Mouse (Mus musculus): ENCODE measurements around the gene Fan1. TPM values are rescaled to one million over a fixed set of nuclear protein-coding genes. Genes with fewer than 3 reads are reported as not detected.
A peak's percentile ranks its signal among the peaks of the same experiment; 100 is the strongest.

Gene Fan1
- polyA plus RNA-seq, 1 experiment: 1.6 TPM

DNA sequence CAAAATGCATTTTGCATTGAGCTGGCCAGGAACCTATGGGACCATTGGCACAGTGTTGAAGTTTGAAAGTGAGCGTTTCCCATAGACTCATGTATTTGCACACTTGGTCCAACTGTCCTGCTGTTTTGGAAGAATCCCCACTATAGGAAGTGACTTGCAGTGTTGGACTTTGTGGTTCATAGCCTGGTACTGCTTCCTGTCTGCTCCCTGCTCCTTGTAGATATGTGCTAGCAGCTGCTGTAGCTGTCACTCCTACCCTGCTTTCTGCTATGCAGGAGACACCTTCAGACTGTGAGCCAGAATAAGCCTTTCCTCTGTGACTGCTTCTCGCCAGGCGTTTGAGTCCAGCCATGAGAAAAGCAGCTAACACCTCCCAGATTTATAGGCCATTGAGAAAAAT lies 42.6 kb downstream of the Fan1 start:
- H3K4me3 ChIP-seq (ENCODE audit: control insufficient read depth, low read depth, low read length): no peak overlapping the region
- no peaks in the 10 kb centered on the region for H3K4me1 ChIP-seq (ENCODE audit: control insufficient read depth, insufficient read depth, low read length)
- TF ChIP-seq CTCF (IDR thresholded peaks at IDR 0.05; ENCODE audit: control insufficient read depth, insufficient read depth, insufficient replicate concordance, low read depth, low read length): no peak
- no peak for TF ChIP-seq POLR2A (IDR thresholded peaks at IDR 0.05; ENCODE audit: control insufficient read depth, low read depth, low read length)
- peaks cover 1% of the 10 kb centered on the region; the same call in 1 of the 2 replicates for H3K36me3 ChIP-seq (ENCODE audit: control insufficient read depth, insufficient read depth, low read length)
- no peak overlapping the region for H3K27ac ChIP-seq (ENCODE audit: control insufficient read depth, insufficient read depth, low read depth, low read length)
- H3K27me3 ChIP-seq (ENCODE audit: control insufficient read depth, insufficient read depth, low read length): no peaks in the 10 kb centered on the region

DNA sequence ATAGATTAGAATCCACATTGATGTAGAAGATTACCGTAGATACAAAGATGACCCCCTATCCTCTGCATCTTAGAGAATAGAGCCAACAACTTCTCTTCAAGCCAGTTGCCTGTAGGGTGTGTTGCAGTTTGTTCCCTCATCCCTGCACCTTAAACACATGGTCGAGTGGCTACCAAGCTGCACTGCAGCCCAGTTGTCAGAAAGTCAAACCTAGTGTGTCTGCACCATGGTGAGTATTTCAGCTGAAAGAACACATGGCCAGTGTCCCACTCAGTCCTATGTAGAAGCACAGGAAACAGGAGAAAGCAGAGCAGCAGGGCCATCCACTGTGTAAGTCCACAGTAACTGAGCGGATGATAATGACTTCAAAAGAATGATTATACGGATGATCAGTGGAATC lies 46.4 kb downstream of the Fan1 start:
- no peaks in the 10 kb centered on the region for H3K27me3 ChIP-seq (ENCODE audit: control insufficient read depth, insufficient read depth, low read length)
- TF ChIP-seq POLR2A (IDR thresholded peaks at IDR 0.05; ENCODE audit: control insufficient read depth, low read depth, low read length) (no peak), CTCF (IDR thresholded peaks at IDR 0.05; ENCODE audit: control insufficient read depth, insufficient read depth, insufficient replicate concordance, low read depth, low read length) (no peak)
- H3K4me1 ChIP-seq (ENCODE audit: control insufficient read depth, insufficient read depth, low read length): no peaks in the 10 kb centered on the region
- no peaks in the 10 kb centered on the region for H3K36me3 ChIP-seq (ENCODE audit: control insufficient read depth, insufficient read depth, low read length)
- no peak overlapping the region for H3K27ac ChIP-seq (ENCODE audit: control insufficient read depth, insufficient read depth, low read depth, low read length)
- H3K4me3 ChIP-seq (ENCODE audit: control insufficient read depth, low read depth, low read length): no peak overlapping the region

DNA sequence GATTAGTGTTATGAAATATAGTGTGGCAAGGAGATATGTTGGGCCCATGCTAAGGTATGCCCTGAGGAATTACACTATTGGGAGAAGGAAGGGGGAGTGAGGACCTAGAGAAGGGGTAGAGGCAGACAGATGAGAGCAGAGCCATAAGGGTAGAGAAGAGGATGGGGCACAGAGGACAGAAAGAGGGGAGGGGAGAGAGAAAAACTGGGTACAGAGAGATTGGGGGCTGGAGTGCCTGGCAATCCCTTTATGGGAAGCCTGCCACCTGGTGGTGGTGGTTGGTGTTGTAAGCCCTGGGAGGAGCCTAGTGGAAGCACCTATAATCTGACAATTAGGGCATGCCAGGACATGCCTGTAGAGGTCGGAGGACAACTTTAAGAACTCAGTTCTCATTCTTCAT lies 47.0 kb downstream of the Fan1 start:
- Histone ChIP-seq H3K4me1 (ENCODE audit: control insufficient read depth, insufficient read depth, low read length) (no peaks in the 10 kb centered on the region), H3K36me3 (ENCODE audit: control insufficient read depth, insufficient read depth, low read length) (no peaks in the 10 kb centered on the region), H3K27ac (ENCODE audit: control insufficient read depth, insufficient read depth, low read depth, low read length) (no peak overlapping the region), H3K4me3 (ENCODE audit: control insufficient read depth, low read depth, low read length) (no peak overlapping the region), H3K27me3 (ENCODE audit: control insufficient read depth, insufficient read depth, low read length) (no peaks in the 10 kb centered on the region)
- TF ChIP-seq CTCF (IDR thresholded peaks at IDR 0.05; ENCODE audit: control insufficient read depth, insufficient read depth, insufficient replicate concordance, low read depth, low read length) (peak; percentile 68; the same call in 1 of the 2 replicates), POLR2A (IDR thresholded peaks at IDR 0.05; ENCODE audit: control insufficient read depth, low read depth, low read length) (no peak)

DNA sequence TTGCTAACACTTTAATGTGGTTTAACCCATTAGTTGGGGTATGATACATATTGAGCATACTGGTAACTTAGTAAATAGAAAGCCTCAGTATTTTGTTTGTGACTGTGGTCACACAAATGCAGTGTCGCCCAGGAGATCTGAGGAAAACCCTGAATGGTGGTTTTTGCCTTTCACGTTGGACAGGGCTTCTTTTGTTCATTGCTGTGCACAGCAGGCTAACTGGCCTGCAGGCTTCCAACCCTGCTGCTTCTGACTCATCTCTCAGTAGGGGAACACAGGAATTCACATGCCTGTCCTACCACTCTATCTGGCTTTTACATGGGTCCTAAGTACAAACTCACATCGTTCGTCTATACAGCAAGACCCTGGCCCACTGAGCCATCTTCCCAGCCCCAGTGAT lies 52.2 kb downstream of the Fan1 start:
- Histone ChIP-seq H3K36me3 (ENCODE audit: control insufficient read depth, insufficient read depth, low read length) (peaks cover 4% of the 10 kb centered on the region; the same call in 1 of the 2 replicates), H3K27me3 (ENCODE audit: control insufficient read depth, insufficient read depth, low read length) (no peaks in the 10 kb centered on the region)
- no peak for TF ChIP-seq CTCF (IDR thresholded peaks at IDR 0.05; ENCODE audit: control insufficient read depth, insufficient read depth, insufficient replicate concordance, low read depth, low read length)
- TF ChIP-seq POLR2A (IDR thresholded peaks at IDR 0.05; ENCODE audit: control insufficient read depth, low read depth, low read length): no peak

DNA sequence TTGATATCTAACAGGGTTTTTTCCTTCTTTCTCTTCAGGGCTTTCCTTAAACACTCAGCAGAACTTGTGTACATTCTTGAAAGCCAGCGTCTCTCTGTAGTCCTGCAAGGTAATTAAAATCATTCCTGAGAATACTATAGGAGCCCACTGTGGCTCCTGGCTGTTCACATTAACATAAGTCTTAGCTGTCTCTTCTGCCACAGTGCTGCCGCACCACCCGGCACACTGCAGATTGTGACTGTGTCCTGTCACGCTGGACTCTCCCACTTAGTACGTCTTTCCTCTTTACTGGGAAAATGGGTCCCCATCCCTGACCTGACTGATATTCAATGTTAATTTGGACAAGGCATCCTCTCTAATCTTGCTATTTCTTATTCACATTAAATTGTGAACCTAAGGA lies 52.8 kb downstream of the Fan1 start:
- no peak overlapping the region for H3K4me3 ChIP-seq (ENCODE audit: control insufficient read depth, low read depth, low read length)
- no peaks in the 10 kb centered on the region for H3K4me1 ChIP-seq (ENCODE audit: control insufficient read depth, insufficient read depth, low read length)
- no peak overlapping the region for H3K27ac ChIP-seq (ENCODE audit: control insufficient read depth, insufficient read depth, low read depth, low read length)
- H3K27me3 ChIP-seq (ENCODE audit: control insufficient read depth, insufficient read depth, low read length): no peaks in the 10 kb centered on the region
- peaks cover 4% of the 10 kb centered on the region; the same call in 1 of the 2 replicates for H3K36me3 ChIP-seq (ENCODE audit: control insufficient read depth, insufficient read depth, low read length)
- no peak for TF ChIP-seq CTCF (IDR thresholded peaks at IDR 0.05; ENCODE audit: control insufficient read depth, insufficient read depth, insufficient replicate concordance, low read depth, low read length)
- TF ChIP-seq POLR2A (IDR thresholded peaks at IDR 0.05; ENCODE audit: control insufficient read depth, low read depth, low read length): no peak

More for the DNA sequence above, 52.2 kb downstream of the Fan1 start:
- no peak overlapping the region for H3K4me3 ChIP-seq (ENCODE audit: control insufficient read depth, low read depth, low read length)
- H3K4me1 ChIP-seq (ENCODE audit: control insufficient read depth, insufficient read depth, low read length): no peaks in the 10 kb centered on the region
- H3K27ac ChIP-seq (ENCODE audit: control insufficient read depth, insufficient read depth, low read depth, low read length): no peak overlapping the region

DNA sequence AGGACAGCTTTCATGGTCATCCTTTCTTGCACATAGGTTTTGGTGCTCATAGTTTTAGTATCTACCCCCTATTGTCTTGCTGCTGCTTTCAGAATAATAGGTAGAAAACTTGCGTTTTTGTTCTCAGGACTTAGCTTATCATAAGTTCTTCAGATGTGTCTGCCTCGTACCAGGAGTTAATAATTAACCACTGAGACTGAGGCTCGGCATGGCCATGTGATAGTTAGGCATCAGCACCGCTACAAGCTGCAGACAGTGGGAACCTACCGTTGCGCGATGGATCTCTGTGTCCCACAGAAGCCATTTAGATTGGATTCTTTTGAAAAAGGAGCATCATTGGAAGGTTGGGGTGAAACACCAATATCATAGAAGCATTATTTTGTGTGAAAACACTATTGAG lies 61.1 kb downstream of the Fan1 start:
- TF ChIP-seq CTCF (IDR thresholded peaks at IDR 0.05; ENCODE audit: control insufficient read depth, insufficient read depth, insufficient replicate concordance, low read depth, low read length) (no peak), POLR2A (IDR thresholded peaks at IDR 0.05; ENCODE audit: control insufficient read depth, low read depth, low read length) (no peak)
- Histone ChIP-seq H3K36me3 (ENCODE audit: control insufficient read depth, insufficient read depth, low read length) (0 out of 2 replicates have a peak, but pooled peaks cover 1% of the 10 kb centered on the region), H3K4me3 (ENCODE audit: control insufficient read depth, low read depth, low read length) (no peak overlapping the region), H3K27me3 (ENCODE audit: control insufficient read depth, insufficient read depth, low read length) (no peaks in the 10 kb centered on the region), H3K4me1 (ENCODE audit: control insufficient read depth, insufficient read depth, low read length) (no peaks in the 10 kb centered on the region), H3K27ac (ENCODE audit: control insufficient read depth, insufficient read depth, low read depth, low read length) (no peak overlapping the region)

DNA sequence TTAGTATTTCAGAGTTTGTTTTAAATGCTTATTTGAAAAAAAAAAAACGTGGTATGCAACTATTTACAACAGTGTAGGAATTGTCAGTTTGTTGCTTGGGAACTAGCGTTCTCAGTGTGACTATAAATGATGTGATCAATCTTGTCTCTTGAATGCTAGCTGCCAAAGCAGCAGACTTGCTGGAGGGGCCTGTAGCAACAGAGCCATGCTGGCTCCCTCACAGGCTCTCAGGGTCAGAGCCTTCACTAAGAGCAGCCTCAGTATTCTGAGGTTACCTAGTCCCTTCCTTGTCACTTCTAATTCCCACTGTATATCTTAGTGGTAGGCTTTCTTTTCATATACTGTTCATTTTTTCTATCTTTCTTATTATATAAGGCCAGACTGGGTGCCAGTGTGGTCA lies 63.1 kb downstream of the Fan1 start:
- H3K4me1 ChIP-seq (ENCODE audit: control insufficient read depth, insufficient read depth, low read length): no peaks in the 10 kb centered on the region
- H3K36me3 ChIP-seq (ENCODE audit: control insufficient read depth, insufficient read depth, low read length): no peaks in the 10 kb centered on the region
- TF ChIP-seq CTCF (IDR thresholded peaks at IDR 0.05; ENCODE audit: control insufficient read depth, insufficient read depth, insufficient replicate concordance, low read depth, low read length): no peak
- H3K4me3 ChIP-seq (ENCODE audit: control insufficient read depth, low read depth, low read length): no peak overlapping the region
- no peaks in the 10 kb centered on the region for H3K27me3 ChIP-seq (ENCODE audit: control insufficient read depth, insufficient read depth, low read length)
- no peak overlapping the region for H3K27ac ChIP-seq (ENCODE audit: control insufficient read depth, insufficient read depth, low read depth, low read length)

DNA sequence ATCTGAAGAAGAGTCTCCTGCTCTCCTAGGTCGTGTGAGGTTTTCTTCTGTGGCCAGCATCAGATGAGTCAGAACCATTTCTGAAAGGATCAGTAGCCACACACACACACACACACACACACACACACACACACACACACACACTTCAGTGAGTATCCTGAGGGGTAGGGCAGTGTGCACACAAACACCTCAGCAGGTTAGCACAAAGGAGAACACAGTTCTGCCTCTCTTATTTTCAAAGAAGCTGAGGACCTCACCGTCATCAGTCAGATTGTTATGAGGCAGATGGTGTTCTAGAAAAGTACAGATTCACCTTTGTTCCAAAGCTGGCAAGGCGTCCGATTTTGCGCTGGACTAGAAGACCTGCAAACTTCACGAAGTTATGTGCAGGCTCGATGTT lies 63.7 kb downstream of the Fan1 start:
- no peak overlapping the region for H3K4me3 ChIP-seq (ENCODE audit: control insufficient read depth, low read depth, low read length)
- no peaks in the 10 kb centered on the region for H3K4me1 ChIP-seq (ENCODE audit: control insufficient read depth, insufficient read depth, low read length)
- H3K36me3 ChIP-seq (ENCODE audit: control insufficient read depth, insufficient read depth, low read length): no peaks in the 10 kb centered on the region
- TF ChIP-seq POLR2A (IDR thresholded peaks at IDR 0.05; ENCODE audit: control insufficient read depth, low read depth, low read length) (no peak), CTCF (IDR thresholded peaks at IDR 0.05; ENCODE audit: control insufficient read depth, insufficient read depth, insufficient replicate concordance, low read depth, low read length) (no peak)
- no peaks in the 10 kb centered on the region for H3K27me3 ChIP-seq (ENCODE audit: control insufficient read depth, insufficient read depth, low read length)
- no peak overlapping the region for H3K27ac ChIP-seq (ENCODE audit: control insufficient read depth, insufficient read depth, low read depth, low read length)

Other genes with a start within 250 kb of the Fan1 start
- 1.9 and 2.1 TPM in 2 replicates for gene Trpm1, start 220.3 kb downstream of the Fan1 start, polyA plus RNA-seq (2012; rRNA removed)
- 3.9 and 4.1 TPM in 2 replicates for gene Mtmr10, start 86.4 kb downstream of the Fan1 start, polyA plus RNA-seq (2012; rRNA removed)
- gene Mphosph10, start 18.2 kb upstream of the Fan1 start, polyA plus RNA-seq (2012; rRNA removed): 2.0 and 2.5 TPM in 2 replicates
- 4.9 and 5.9 TPM in 2 replicates for gene Mcee, start 18.5 kb upstream of the Fan1 start, polyA plus RNA-seq (2012; rRNA removed)
- gene Apba2, start 127.6 kb upstream of the Fan1 start, polyA plus RNA-seq (2012; rRNA removed): 0.22 and 0.51 TPM in 2 replicates